Comparison of ENCODE assay signal across 15 mouse cellular contexts in genomic region chr16:38106542-38106941, GRCm38 (mm10).
"Had no signal": no experiment of that assay in that cellular context is flagged by ENCODE, and none has a peak within 500 bp of the region (broad histone marks: within the 10 kb centered on the region; RNA-seq: fewer than 3 reads in every experiment).

No protein-coding gene starts in this region.

- ATAC-seq: liver, postnatal 0 days; midbrain, embryonic 15.5 days had no signal

- H3K36me3 ChIP-seq: midbrain, embryonic 15.5 days; neural tube, embryonic 12.5 days had no signal

- H3K27ac ChIP-seq: layer of hippocampus, adult 2 months; limb, embryonic 12.5 days; liver, embryonic 13.5 days; macrophage; midbrain, embryonic 15.5 days; neural tube, embryonic 12.5 days had no signal

- H3K4me3 ChIP-seq: layer of hippocampus, adult 2 months; limb, embryonic 12.5 days; liver, embryonic 13.5 days; megakaryocyte, embryonic 14.5 days; midbrain, embryonic 15.5 days; neural tube, embryonic 12.5 days had no signal

- H3K9ac ChIP-seq: limb, embryonic 12.5 days; liver, embryonic 13.5 days; liver, postnatal 0 days; midbrain, embryonic 15.5 days; neural tube, embryonic 12.5 days had no signal

- H3K9me3 ChIP-seq: limb, embryonic 12.5 days; liver, embryonic 13.5 days; megakaryocyte, embryonic 14.5 days; midbrain, embryonic 15.5 days; neural tube, embryonic 12.5 days had no signal

- H3K4me1 ChIP-seq: limb, embryonic 12.5 days; neural tube, embryonic 12.5 days had no signal

- H3K27me3 ChIP-seq: limb, embryonic 12.5 days; liver, embryonic 13.5 days; megakaryocyte, embryonic 14.5 days; midbrain, embryonic 15.5 days; neural tube, embryonic 12.5 days had no signal

- H3K4me2 ChIP-seq: limb, embryonic 12.5 days; liver, embryonic 13.5 days; midbrain, embryonic 11.5 days; midbrain, embryonic 15.5 days; neural tube, embryonic 12.5 days had no signal

- DNase-seq: kidney, postnatal 4 days; liver; liver, embryonic 13.5 days; liver, postnatal 0 days; lung, postnatal 14 days; spleen, adult 18-20 months; thymus, adult 18-20 months; thymus, postnatal 14 days had no signal
